Mouse (Mus musculus) intestine, embryonic 15.5 days (tissue): ENCODE measurements around the gene Pfkfb3. TPM values are rescaled to one million over a fixed set of nuclear protein-coding genes. Genes with fewer than 3 reads are reported as not detected.
"Not testable (repeated sequence)": the region's sequence is repeated elsewhere in the genome, so short reads cannot be mapped to it uniquely, and the experiment has no call there.

Experiments
- ATAC-seq: fragments of 200-750 bp; cut with Nextera tagmentation; 2 replicates; pipeline ENCODE4 v1.8.0; 2017; ENCODE audit warnings: moderate TSS enrichment, moderate library complexity
- H3K27ac ChIP-seq: fragments of 300-500 bp; sonication (generic); 2 replicates; pipeline ENCODE4 v1.5.1; 2015; ENCODE audit warnings: mild to moderate bottlenecking, inconsistent platforms
- H3K27me3 ChIP-seq: fragments of 300-500 bp; sonication (generic); replicated peaks from 2 replicates; pipeline ENCODE4 v1.6.1; 2015; ENCODE audit warnings: inconsistent platforms
- H3K36me3 ChIP-seq: fragments of 300-500 bp; sonication (generic); 2 replicates; pipeline ENCODE4 v1.6.1; 2015; ENCODE audit warnings: inconsistent platforms
- H3K4me1 ChIP-seq: fragments of 300-500 bp; sonication (generic); replicated peaks from 2 replicates; pipeline ENCODE4 v1.6.1; 2015; ENCODE audit warnings: inconsistent platforms
- H3K4me2 ChIP-seq: fragments of 300-500 bp; sonication (generic); replicated peaks from 2 replicates; pipeline ENCODE4 v1.6.1; 2015; ENCODE audit warnings: mild to moderate bottlenecking, inconsistent platforms
- H3K4me3 ChIP-seq: fragments of 300-500 bp; sonication (generic); replicated peaks from 2 replicates; pipeline ENCODE4 v1.5.1; 2015; ENCODE audit warnings: inconsistent platforms
- H3K9ac ChIP-seq: fragments of 300-500 bp; sonication (generic); 2 replicates; pipeline ENCODE4 v1.6.1; 2015; ENCODE audit warnings: inconsistent platforms
- H3K9me3 ChIP-seq: fragments of 300-500 bp; sonication (generic); 2 replicates; pipeline ENCODE4 v1.6.1; 2016; ENCODE audit warnings: inconsistent platforms
- WGBS: fragments of 180-500 bp; shearing (Covaris S2); methylation state at CpG from one replicate; pipeline ENCODE4 v1.1.7; 2015; 5-methylcytosine and 5-hydroxymethylcytosine counted together
- polyA plus RNA-seq: library from polyadenylated mRNA; unstranded; fragments of >200 nt; fragmentation: Nextera tagmentation; extraction: Ambion mirVana; gene quantifications from 2 replicates; pipeline ENCODE4 v1.2.1, GENCODE M21; 2015

Pfkfb3 gene
- polyA plus RNA-seq, 1 experiment from 2014 or later, result 18.9 TPM

DNA sequence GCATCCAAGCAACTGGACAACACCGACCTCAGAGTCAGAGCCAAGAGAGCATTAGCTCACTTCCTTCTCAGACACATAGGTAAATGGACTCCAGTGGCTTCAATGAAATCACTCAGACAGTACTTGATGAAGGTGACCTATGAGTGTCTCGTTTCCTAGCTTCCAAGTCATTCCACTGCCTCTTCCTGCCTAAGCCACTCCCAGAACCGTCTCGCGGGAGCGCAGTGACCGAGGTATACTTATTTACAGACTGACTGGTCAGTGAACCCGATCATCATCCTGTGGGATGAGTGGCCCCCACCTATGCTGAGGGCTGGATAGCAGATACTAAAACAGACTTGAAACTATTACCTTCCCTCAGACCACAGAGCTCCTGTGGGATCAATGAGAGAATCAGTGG is 7.8 kb downstream of the Pfkfb3 start:
- no peak overlapping the region for H3K27ac ChIP-seq
- ATAC-seq, result no peak

GRCm38 (mm10) chr2:11545380-11545779 is 8.5 kb downstream of the Pfkfb3 start:
- H3K9ac ChIP-seq, result no peak overlapping the region
- no peaks in the 10 kb centered on the region for H3K4me1 ChIP-seq
- H3K27ac ChIP-seq, result no peak overlapping the region
- no peak overlapping the region for H3K4me3 ChIP-seq
- no peaks in the 10 kb centered on the region for H3K9me3 ChIP-seq
- H3K4me2 ChIP-seq, result no peak overlapping the region
- H3K36me3 ChIP-seq, result no peaks in the 10 kb centered on the region
- WGBS, result 33% methylated on average over 1 of the region's 1 CpGs
- ATAC-seq, result no peak
- no peaks in the 10 kb centered on the region for H3K27me3 ChIP-seq

More for the DNA sequence above, 7.8 kb downstream of the Pfkfb3 start:
- Histone ChIP-seq H3K9me3 (no peaks in the 10 kb centered on the region), H3K9ac (no peak overlapping the region), H3K36me3 (no peaks in the 10 kb centered on the region), H3K4me2 (no peak overlapping the region), H3K4me1 (no peaks in the 10 kb centered on the region), H3K27me3 (no peaks in the 10 kb centered on the region), H3K4me3 (no peak overlapping the region)
- 76% methylated on average over 8 of the region's 8 CpGs for WGBS

- ATAC-seq, result no peak
- no peaks in the 10 kb centered on the region for H3K36me3 ChIP-seq
- no peak overlapping the region for H3K9ac ChIP-seq
- no peak overlapping the region for H3K4me3 ChIP-seq
- H3K4me2 ChIP-seq, result no peak overlapping the region
- 70% methylated on average over 5 of the region's 5 CpGs for WGBS
- H3K9me3 ChIP-seq, result no peaks in the 10 kb centered on the region
- no peaks in the 10 kb centered on the region for H3K27me3 ChIP-seq
- H3K27ac ChIP-seq, result no peak overlapping the region
- no peaks in the 10 kb centered on the region for H3K4me1 ChIP-seq
Observed at GRCm38 (mm10) chr2:11544342-11544741, 9.5 kb downstream of the Pfkfb3 start.

DNA sequence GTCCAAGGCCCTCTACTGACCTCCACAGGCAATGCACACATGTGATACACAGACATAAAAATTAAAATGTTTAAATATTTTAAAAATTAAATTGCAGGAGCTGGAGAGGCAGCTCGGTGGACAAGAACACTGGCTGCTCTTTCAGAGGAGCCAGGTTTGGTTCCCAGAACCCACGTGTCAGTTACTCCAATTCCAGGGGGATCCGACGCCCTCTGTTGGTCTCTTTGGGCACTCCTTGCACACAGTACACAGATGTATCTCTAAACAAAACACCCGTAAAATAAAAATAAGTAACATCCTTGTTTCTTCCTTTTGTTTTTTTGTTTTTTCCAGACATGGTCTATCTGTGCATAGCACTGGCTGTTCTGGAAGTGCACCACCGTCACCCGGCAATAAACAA is 10.7 kb downstream of the Pfkfb3 start:
- H3K4me2 ChIP-seq, result no peak overlapping the region
- no peak overlapping the region for H3K27ac ChIP-seq
- no peaks in the 10 kb centered on the region for H3K4me1 ChIP-seq
- no peak overlapping the region for H3K4me3 ChIP-seq
- no peak overlapping the region for H3K9ac ChIP-seq
- no peak for ATAC-seq
- no peaks in the 10 kb centered on the region for H3K36me3 ChIP-seq
- WGBS, result 71% methylated on average over 7 of the region's 7 CpGs
- H3K9me3 ChIP-seq, result no peaks in the 10 kb centered on the region
- no peaks in the 10 kb centered on the region for H3K27me3 ChIP-seq

GRCm38 (mm10) chr2:11542640-11543039 is 11.2 kb downstream of the Pfkfb3 start:
- 82% methylated on average over 1 of the region's 1 CpGs for WGBS
- Histone ChIP-seq H3K9ac (no peak overlapping the region), H3K27ac (no peak overlapping the region), H3K4me3 (no peak overlapping the region), H3K9me3 (no peaks in the 10 kb centered on the region), H3K36me3 (no peaks in the 10 kb centered on the region), H3K27me3 (no peaks in the 10 kb centered on the region), H3K4me2 (no peak overlapping the region), H3K4me1 (no peaks in the 10 kb centered on the region)
- peak; percentile 81 for ATAC-seq

GRCm38 (mm10) chr2:11542121-11542520 is 11.8 kb downstream of the Pfkfb3 start:
- no peaks in the 10 kb centered on the region for H3K27me3 ChIP-seq
- no peaks in the 10 kb centered on the region for H3K36me3 ChIP-seq
- no peak overlapping the region for H3K9ac ChIP-seq
- H3K4me3 ChIP-seq, result no peak overlapping the region
- H3K9me3 ChIP-seq, result no peaks in the 10 kb centered on the region
- WGBS, result 97% methylated on average over 1 of the region's 1 CpGs
- H3K27ac ChIP-seq, result no peak overlapping the region
- no peak overlapping the region for H3K4me2 ChIP-seq
- ATAC-seq, result no peak
- H3K4me1 ChIP-seq, result no peaks in the 10 kb centered on the region

- not testable (repeated sequence) for H3K9ac ChIP-seq, H3K4me3 ChIP-seq, H3K9me3 ChIP-seq, ATAC-seq, H3K27ac ChIP-seq, H3K4me1 ChIP-seq, H3K4me2 ChIP-seq, H3K36me3 ChIP-seq, H3K27me3 ChIP-seq
- 53% methylated on average over 1 of the region's 1 CpGs for WGBS
Observed at GRCm38 (mm10) chr2:11541528-11541927, 12.3 kb downstream of the Pfkfb3 start.

- Histone ChIP-seq H3K4me3 (peak overlapping the region; percentile 49; the same call in 1 of the 2 replicates), H3K9ac (no peak overlapping the region), H3K9me3 (no peaks in the 10 kb centered on the region), H3K27me3 (no peaks in the 10 kb centered on the region), H3K4me1 (0 out of 2 replicates have a peak, but pooled peaks cover 4% of the 10 kb centered on the region), H3K27ac (no peak overlapping the region), H3K36me3 (no peaks in the 10 kb centered on the region), H3K4me2 (peak overlapping the region; percentile 95)
- WGBS, result 64% methylated on average over 8 of the region's 8 CpGs
- ATAC-seq, result 0 out of 2 replicates have a peak, but pooled peaks have one; percentile 10
Observed at GRCm38 (mm10) chr2:11535966-11536365, 17.9 kb downstream of the Pfkfb3 start.

DNA sequence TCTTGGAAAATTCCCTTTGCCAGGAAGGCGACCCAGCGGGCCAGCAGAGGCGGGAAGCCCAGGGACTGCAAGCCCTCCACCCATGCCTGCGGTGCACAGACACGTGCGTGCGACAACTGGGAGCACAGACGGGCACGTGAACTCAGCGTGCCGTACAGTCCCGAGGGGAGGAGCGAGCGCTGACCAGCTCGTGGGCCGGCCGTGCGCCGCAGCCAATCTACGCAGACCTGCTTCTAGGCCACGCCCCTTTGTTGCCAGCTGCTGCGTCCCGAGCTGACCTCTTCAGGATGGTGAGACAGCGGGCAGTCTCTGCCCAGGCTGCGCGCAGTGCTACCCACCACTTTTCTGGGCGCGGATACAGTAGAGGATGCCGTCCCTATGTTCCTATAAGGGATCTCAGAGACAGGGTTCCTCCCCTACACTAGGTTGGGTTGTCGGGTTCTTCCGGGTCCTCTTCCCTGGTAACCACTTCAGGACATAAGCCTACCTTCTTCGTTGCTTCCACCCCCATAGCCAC is 18.4 kb downstream of the Pfkfb3 start:
- Histone ChIP-seq H3K9me3 (no peaks in the 10 kb centered on the region), H3K27ac (no peak overlapping the region)
- ATAC-seq, result peak; percentile 98

GRCm38 (mm10) chr2:11534826-11535225 is 19.1 kb downstream of the Pfkfb3 start:
- ATAC-seq, result peak; percentile 20
- Histone ChIP-seq H3K27ac (no peak overlapping the region), H3K9me3 (no peaks in the 10 kb centered on the region), H3K4me2 (peak overlapping the region; percentile 95), H3K4me3 (peak overlapping the region; percentile 49; the same call in 1 of the 2 replicates), H3K36me3 (no peaks in the 10 kb centered on the region), H3K9ac (no peak overlapping the region; the same call in 1 of the 2 replicates), H3K27me3 (no peaks in the 10 kb centered on the region), H3K4me1 (0 out of 2 replicates have a peak, but pooled peaks cover 4% of the 10 kb centered on the region)
- 15% methylated on average over 10 of the region's 10 CpGs for WGBS

More for the DNA sequence above, 18.4 kb downstream of the Pfkfb3 start:
- WGBS, result under 1% methylated on average over 32 of the region's 32 CpGs
- no peaks in the 10 kb centered on the region for H3K27me3 ChIP-seq
- peak overlapping the region; percentile 49 for H3K9ac ChIP-seq
- no peaks in the 10 kb centered on the region for H3K36me3 ChIP-seq
- H3K4me2 ChIP-seq, result peak overlapping the region; percentile 95
- H3K4me1 ChIP-seq, result 0 out of 2 replicates have a peak, but pooled peaks cover 4% of the 10 kb centered on the region
- H3K4me3 ChIP-seq, result peak overlapping the region; percentile 49

DNA sequence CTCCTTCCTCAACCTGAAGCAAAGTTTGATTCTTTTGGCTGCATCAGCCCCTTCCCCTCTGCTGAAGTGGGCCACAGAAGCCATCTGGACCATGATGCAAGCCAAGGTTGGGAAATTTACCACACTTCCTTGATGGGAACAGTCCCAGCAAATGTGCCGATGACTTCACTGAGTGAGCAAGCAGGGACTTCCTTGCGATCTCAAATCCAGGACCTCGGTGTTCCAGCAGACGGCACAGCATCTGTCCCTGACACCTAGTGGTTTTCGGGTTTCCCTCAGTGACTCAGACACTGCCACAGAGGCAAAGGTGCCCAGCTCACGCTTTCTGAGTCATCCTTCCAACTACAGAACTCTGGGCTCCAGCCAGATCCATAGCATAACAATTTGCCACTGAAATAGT is 23.8 kb downstream of the Pfkfb3 start:
- Histone ChIP-seq H3K4me1 (0 out of 2 replicates have a peak, but pooled peaks cover 4% of the 10 kb centered on the region), H3K36me3 (no peaks in the 10 kb centered on the region), H3K4me2 (no peak overlapping the region), H3K4me3 (no peak overlapping the region), H3K9me3 (no peaks in the 10 kb centered on the region), H3K9ac (no peak overlapping the region), H3K27ac (no peak overlapping the region), H3K27me3 (no peaks in the 10 kb centered on the region)
- 71% methylated on average over 6 of the region's 6 CpGs for WGBS
- ATAC-seq, result no peak

DNA sequence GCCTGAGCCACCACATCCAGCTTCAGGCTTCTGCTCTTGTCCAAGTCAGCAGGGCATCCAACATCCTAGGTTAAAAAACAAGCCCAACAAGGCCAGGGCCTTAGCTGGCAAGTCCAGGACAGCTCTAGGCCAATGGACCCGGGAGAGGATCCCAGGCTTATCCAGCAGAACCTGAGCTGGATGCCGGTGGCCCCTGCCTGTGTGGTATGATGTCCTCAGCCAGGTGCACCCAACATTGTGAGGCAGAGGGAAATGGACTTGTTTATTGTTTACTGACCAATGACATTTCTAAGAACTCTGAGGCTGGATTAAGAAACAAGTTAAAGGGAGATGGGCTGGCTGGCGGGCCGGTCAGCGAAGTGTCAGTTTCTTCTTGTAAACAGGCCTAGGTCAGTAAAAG is 27.8 kb downstream of the Pfkfb3 start:
- Histone ChIP-seq H3K9me3 (no peaks in the 10 kb centered on the region), H3K4me2 (no peak overlapping the region), H3K4me1 (no peaks in the 10 kb centered on the region), H3K36me3 (no peaks in the 10 kb centered on the region), H3K27me3 (no peaks in the 10 kb centered on the region), H3K4me3 (no peak overlapping the region), H3K9ac (no peak overlapping the region), H3K27ac (no peak overlapping the region)
- no peak for ATAC-seq
- whole genome bisulfite sequencing, result 81% methylated on average over 5 of the region's 5 CpGs

DNA sequence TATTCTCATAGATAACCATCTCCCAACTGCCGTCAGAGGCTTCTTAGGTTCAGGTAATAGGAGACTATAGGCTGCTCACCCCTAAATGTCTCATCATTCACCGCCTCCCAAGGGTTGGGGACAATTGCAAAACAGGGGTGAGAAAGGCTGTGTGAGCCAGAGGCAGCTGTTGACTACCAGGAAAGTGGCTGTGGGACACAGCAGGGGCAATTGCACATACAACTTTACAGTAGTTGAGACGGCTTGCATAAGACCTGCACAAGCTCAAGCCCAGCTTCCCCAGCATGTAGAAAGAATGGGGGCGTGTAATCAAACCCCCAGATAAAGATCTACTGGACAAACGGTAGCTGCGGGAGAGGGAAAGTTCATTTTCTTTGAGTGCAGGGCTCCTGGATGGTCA is 29.1 kb downstream of the Pfkfb3 start:
- H3K9me3 ChIP-seq, result no peaks in the 10 kb centered on the region
- no peaks in the 10 kb centered on the region for H3K4me1 ChIP-seq
- no peak overlapping the region for H3K4me3 ChIP-seq
- H3K27me3 ChIP-seq, result no peaks in the 10 kb centered on the region
- no peak overlapping the region for H3K4me2 ChIP-seq
- no peak overlapping the region for H3K27ac ChIP-seq
- H3K9ac ChIP-seq, result no peak overlapping the region
- no peak for ATAC-seq
- H3K36me3 ChIP-seq, result no peaks in the 10 kb centered on the region
- WGBS, result 66% methylated on average over 6 of the region's 6 CpGs
